Mouse (Mus musculus) inflammation-experienced regulatory T-cells, adult 16 weeks (primary cell): ENCODE results near the gene B3gat3. TPM values are rescaled to one million over a fixed set of nuclear protein-coding genes. Genes with fewer than 3 reads are reported as not detected.

Experiments used
- polyA plus RNA-seq: library from polyadenylated mRNA; unstranded; fragments of 100-300 nt; shearing (Covaris generic); gene quantifications from one replicate; pipeline ENCODE4 v1.2.1, GENCODE M21; 2017

Gene B3gat3
- polyA plus RNA-seq, 1 experiment from 2014 or later: 37.2 TPM

Other genes with a start within 250 kb of the B3gat3 start
- 132 TPM for gene Slc3a2, start 197.0 kb upstream of the B3gat3 start, polyA plus RNA-seq
- 88.5 TPM for gene Wdr74, start 184.5 kb upstream of the B3gat3 start, polyA plus RNA-seq
- gene 1700092M07Rik, start 179.7 kb upstream of the B3gat3 start, polyA plus RNA-seq: 1.1 TPM
- gene Stx5a, start 179.0 kb upstream of the B3gat3 start, polyA plus RNA-seq: 189 TPM
- 324 TPM for gene Nxf1, start 163.3 kb upstream of the B3gat3 start, polyA plus RNA-seq
- gene Tmem223, start 149.4 kb upstream of the B3gat3 start, polyA plus RNA-seq: 107 TPM
- gene Tmem179b, start 145.9 kb upstream of the B3gat3 start, polyA plus RNA-seq: 167 TPM
- 6.1 TPM for gene Taf6l, start 134.0 kb upstream of the B3gat3 start, polyA plus RNA-seq
- gene Polr2g, start 121.8 kb upstream of the B3gat3 start, polyA plus RNA-seq: 172 TPM
- gene Zbtb3, start 117.8 kb upstream of the B3gat3 start, polyA plus RNA-seq: 4.3 TPM
- gene Ttc9c, start 101.0 kb upstream of the B3gat3 start, polyA plus RNA-seq: 57.9 TPM
- 5.4 TPM for gene Hnrnpul2, start 100.4 kb upstream of the B3gat3 start, polyA plus RNA-seq
- gene AC129217.1, start 90.6 kb upstream of the B3gat3 start, polyA plus RNA-seq: not detected
- gene Bscl2, start 82.9 kb upstream of the B3gat3 start, polyA plus RNA-seq: 112 TPM
- 0.45 TPM for gene Gng3, start 81.2 kb upstream of the B3gat3 start, polyA plus RNA-seq
- gene Lrrn4cl, start 69.6 kb upstream of the B3gat3 start, polyA plus RNA-seq: not detected
- gene Ubxn1, start 48.9 kb upstream of the B3gat3 start, polyA plus RNA-seq: 165 TPM
- 82.7 TPM for gene Uqcc3, start 39.5 kb upstream of the B3gat3 start, polyA plus RNA-seq
- 75.6 TPM for gene Lbhd1, start 36.6 kb upstream of the B3gat3 start, polyA plus RNA-seq
- not detected for gene Gm49403, start 36.4 kb upstream of the B3gat3 start, polyA plus RNA-seq
- gene 1810009A15Rik, start 31.5 kb upstream of the B3gat3 start, polyA plus RNA-seq: 74.5 TPM
- not detected for gene Gm49416, start 31.4 kb upstream of the B3gat3 start, polyA plus RNA-seq
- gene Ints5, start 27.4 kb upstream of the B3gat3 start, polyA plus RNA-seq: 55.6 TPM
- gene Ganab, start 22.3 kb upstream of the B3gat3 start, polyA plus RNA-seq: 145 TPM
- 11.8 TPM for gene Rom1, start 9.0 kb downstream of the B3gat3 start, polyA plus RNA-seq
- gene Eml3, start 9.2 kb downstream of the B3gat3 start, polyA plus RNA-seq: 76.0 TPM
- 248 TPM for gene Mta2, start 21.5 kb downstream of the B3gat3 start, polyA plus RNA-seq
- 55.5 TPM for gene Tut1, start 33.5 kb downstream of the B3gat3 start, polyA plus RNA-seq
- gene Eef1g, start 46.7 kb downstream of the B3gat3 start, polyA plus RNA-seq: 297 TPM
- gene Ahnak, start 68.9 kb downstream of the B3gat3 start, polyA plus RNA-seq: 137 TPM
- gene Scgb1a1, start 167.6 kb downstream of the B3gat3 start, polyA plus RNA-seq: not detected
- 24.1 TPM for gene Asrgl1, start 215.3 kb downstream of the B3gat3 start, polyA plus RNA-seq